Mouse (Mus musculus) heart, postnatal 0 days (tissue): Measurements from ENCODE around the gene Trib3.

Experiments used
- CTCF ChIP-seq: IDR thresholded peaks from 2 replicates; pipeline ENCODE4 v1.5.1; 2016; ENCODE audit warnings: antibody characterized with exemption, control low read depth, low read depth
- EP300 ChIP-seq: IDR thresholded peaks from 2 replicates; pipeline ENCODE4 v1.6.1; 2016; ENCODE audit warnings: antibody characterized with exemption, low read depth

DNA sequence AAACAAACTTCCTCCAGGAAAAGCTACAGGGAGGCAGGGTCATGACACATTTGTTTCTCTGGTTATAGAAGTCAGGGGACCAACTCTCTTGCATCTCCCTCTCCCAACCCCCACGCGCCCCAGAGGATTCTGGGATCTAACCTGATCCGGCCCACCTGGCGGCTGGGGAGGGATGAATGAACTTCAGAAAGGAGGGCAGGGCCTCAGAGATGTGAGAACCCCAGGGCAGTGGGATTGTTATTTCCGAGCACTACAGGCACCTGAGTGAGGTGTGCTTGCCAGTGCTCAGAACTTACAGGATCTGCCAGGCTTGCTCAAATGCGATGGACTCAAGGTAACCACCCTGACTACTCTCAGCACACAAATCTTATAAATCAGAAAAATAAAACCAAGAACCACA lies 1.6 kb upstream of the Trib3 start:
- no peak for TF ChIP-seq CTCF
- no peak for TF ChIP-seq EP300
